Mouse (Mus musculus) liver, adult 2 months (tissue): Measurements from ENCODE around the gene Mfsd11. TPM values are rescaled to one million over a fixed set of nuclear protein-coding genes. Genes with fewer than 3 reads are reported as not detected.

Experiments used
- DNase-seq: peaks from one replicate; pipeline ENCODE4 v3.0.0-alpha.2; 2011; ENCODE audit warnings: low read depth, low spot score; ENCODE audit errors: extremely low read depth
- H3K27ac ChIP-seq: fragments of 200-500 bp; replicated peaks from 2 replicates; pipeline ENCODE4 v1.5.1; 2012; ENCODE audit warnings: low read depth, mild to moderate bottlenecking, control low read depth, inconsistent platforms, low read length; ENCODE audit not compliant: insufficient read depth
- H3K27me3 ChIP-seq: fragments of 200-500 bp; 2 replicates; pipeline ENCODE4 v1.6.1; 2012; ENCODE audit warnings: mild to moderate bottlenecking, moderate library complexity, low read length, inconsistent platforms; ENCODE audit not compliant: control insufficient read depth, insufficient read depth
- H3K36me3 ChIP-seq: fragments of 200-500 bp; 2 replicates; pipeline ENCODE4 v1.6.1; 2012; ENCODE audit warnings: low read length, inconsistent platforms; ENCODE audit not compliant: control insufficient read depth, insufficient read depth
- H3K4me1 ChIP-seq: fragments of 200-500 bp; 2 replicates; pipeline ENCODE4 v1.6.1; 2011; ENCODE audit warnings: low read length; ENCODE audit not compliant: control insufficient read depth, insufficient read depth
- H3K4me3 ChIP-seq: fragments of 200-500 bp; 2 replicates; pipeline ENCODE4 v1.5.1; 2011; ENCODE audit warnings: low read depth, mild to moderate bottlenecking, control low read depth, low read length, moderate library complexity; ENCODE audit not compliant: insufficient read depth
- H3K79me2 ChIP-seq: fragments of 200-500 bp; 2 replicates; pipeline ENCODE4 v1.6.1; 2012; ENCODE audit warnings: inconsistent platforms, mild to moderate bottlenecking, low read length, moderate library complexity; ENCODE audit not compliant: control insufficient read depth, insufficient read depth
- H3K9ac ChIP-seq: fragments of 200-500 bp; 2 replicates; pipeline ENCODE4 v1.6.1; 2012; ENCODE audit warnings: low read depth, mild to moderate bottlenecking, control low read depth, inconsistent platforms, low read length
- CTCF ChIP-seq: fragments of 200-500 bp; IDR thresholded peaks from 2 replicates; pipeline ENCODE4 v1.5.1; 2011; ENCODE audit warnings: low read depth, low read length, control low read depth
- POLR2A ChIP-seq: fragments of 200-500 bp; IDR thresholded peaks from 2 replicates; pipeline ENCODE4 v1.6.1; 2011; ENCODE audit warnings: low read length, control low read depth; ENCODE audit not compliant: insufficient read depth; ENCODE audit errors: extremely low read depth
- WGBS: fragments of 180-500 bp; shearing (Covaris S2); methylation state at CpG from one replicate; pipeline ENCODE4 v1.1.7; 2018; 5-methylcytosine and 5-hydroxymethylcytosine counted together
- polyA plus RNA-seq: library from polyadenylated mRNA; depleted of rRNA; stranded (reverse); fragments of >200 nt; gene quantifications from 2 replicates; pipeline ENCODE4 v1.2.3, GENCODE M21; 2012
- total RNA-seq: library from RNA; depleted of rRNA; stranded (reverse); fragments of >200 nt; gene quantifications from 2 replicates; pipeline ENCODE4 v1.2.3, GENCODE M21; 2014

Mfsd11 gene
- total and polyA plus RNA-seq, 2 experiments: 5.1 to 16.6 TPM

- H3K36me3 ChIP-seq: peaks cover 56% of the 10 kb centered on the region
- 71% methylated on average over 10 of the region's 10 CpGs for WGBS
- no peaks in the 10 kb centered on the region for H3K4me1 ChIP-seq
- DNase-seq: no peak
- H3K79me2 ChIP-seq: no peaks in the 10 kb centered on the region
- no peak overlapping the region for H3K27ac ChIP-seq
- H3K4me3 ChIP-seq: no peak overlapping the region
- H3K27me3 ChIP-seq: no peaks in the 10 kb centered on the region
- no peak for TF ChIP-seq POLR2A
- TF ChIP-seq CTCF: no peak
- no peak overlapping the region for H3K9ac ChIP-seq
Measured at GRCm38 (mm10) chr11:116864444-116864843, 12.2 kb downstream of the Mfsd11 start.

- TF ChIP-seq POLR2A: no peak
- TF ChIP-seq CTCF: no peak
Measured at GRCm38 (mm10) chr11:116865945-116866585, 13.8 kb downstream of the Mfsd11 start.

GRCm38 (mm10) chr11:116868129-116868528, 15.9 kb downstream of the Mfsd11 start:
- no peaks in the 10 kb centered on the region for H3K4me1 ChIP-seq
- 71% methylated on average over 3 of the region's 3 CpGs for WGBS
- no peaks in the 10 kb centered on the region for H3K27me3 ChIP-seq
- no peak overlapping the region for H3K27ac ChIP-seq
- H3K4me3 ChIP-seq: no peak overlapping the region
- H3K9ac ChIP-seq: no peak overlapping the region
- no peak for TF ChIP-seq CTCF
- TF ChIP-seq POLR2A: no peak
- peak; percentile 41 for DNase-seq
- H3K36me3 ChIP-seq: peaks cover 49% of the 10 kb centered on the region
- H3K79me2 ChIP-seq: no peaks in the 10 kb centered on the region

More at GRCm38 (mm10) chr11:116865945-116866585, 13.8 kb downstream of the Mfsd11 start:
- H3K4me3 ChIP-seq: no peak overlapping the region
- 81% methylated on average over 12 of the region's 12 CpGs for WGBS
- no peak overlapping the region for H3K9ac ChIP-seq
- no peaks in the 10 kb centered on the region for H3K4me1 ChIP-seq
- DNase-seq: no peak
- no peaks in the 10 kb centered on the region for H3K79me2 ChIP-seq
- H3K27ac ChIP-seq: no peak overlapping the region
- H3K36me3 ChIP-seq: peaks cover 52% of the 10 kb centered on the region
- no peaks in the 10 kb centered on the region for H3K27me3 ChIP-seq

GRCm38 (mm10) chr11:116869223-116869622, 17.0 kb downstream of the Mfsd11 start:
- H3K36me3 ChIP-seq: peaks cover 52% of the 10 kb centered on the region
- no peak overlapping the region for H3K4me3 ChIP-seq
- no peaks in the 10 kb centered on the region for H3K4me1 ChIP-seq
- no peak for TF ChIP-seq CTCF
- TF ChIP-seq POLR2A: no peak
- no peak overlapping the region for H3K9ac ChIP-seq
- H3K27ac ChIP-seq: no peak overlapping the region
- 96% methylated on average over 8 of the region's 8 CpGs for WGBS
- no peak for DNase-seq
- no peaks in the 10 kb centered on the region for H3K27me3 ChIP-seq
- H3K79me2 ChIP-seq: no peaks in the 10 kb centered on the region

GRCm38 (mm10) chr11:116869641-116870040, 17.4 kb downstream of the Mfsd11 start:
- TF ChIP-seq POLR2A: no peak
- TF ChIP-seq CTCF: no peak
- Histone ChIP-seq H3K36me3 (peaks cover 55% of the 10 kb centered on the region), H3K79me2 (no peaks in the 10 kb centered on the region), H3K27ac (no peak overlapping the region), H3K27me3 (no peaks in the 10 kb centered on the region), H3K4me1 (no peaks in the 10 kb centered on the region), H3K4me3 (no peak overlapping the region), H3K9ac (no peak overlapping the region)
- WGBS: 86% methylated on average over 4 of the region's 4 CpGs
- no peak for DNase-seq

GRCm38 (mm10) chr11:116871538-116871937, 19.3 kb downstream of the Mfsd11 start:
- no peaks in the 10 kb centered on the region for H3K4me1 ChIP-seq
- TF ChIP-seq POLR2A (no peak), CTCF (no peak)
- H3K27me3 ChIP-seq: no peaks in the 10 kb centered on the region
- no peak overlapping the region for H3K27ac ChIP-seq
- H3K36me3 ChIP-seq: peaks cover 41% of the 10 kb centered on the region
- DNase-seq: no peak
- H3K79me2 ChIP-seq: no peaks in the 10 kb centered on the region
- H3K4me3 ChIP-seq: no peak overlapping the region
- no peak overlapping the region for H3K9ac ChIP-seq
- WGBS: 92% methylated on average over 9 of the region's 9 CpGs
